Mouse (Mus musculus) frontal cortex, postnatal 25 days (tissue): ENCODE data around the gene Tysnd1.

Experiments used
- DNase-seq, 2 experiments: peaks; one replicate each; pipeline ENCODE4 v3.0.0; 2022; ENCODE audit warnings: low spot score in 2 of 2

Gene Tysnd1

GRCm38 (mm10) chr10:61689405-61689804 is 5.9 kb upstream of the Tysnd1 start:
- no peak for DNase-seq

GRCm38 (mm10) chr10:61693563-61693962 is 1.8 kb upstream of the Tysnd1 start:
- DNase-seq, result no peak

DNA sequence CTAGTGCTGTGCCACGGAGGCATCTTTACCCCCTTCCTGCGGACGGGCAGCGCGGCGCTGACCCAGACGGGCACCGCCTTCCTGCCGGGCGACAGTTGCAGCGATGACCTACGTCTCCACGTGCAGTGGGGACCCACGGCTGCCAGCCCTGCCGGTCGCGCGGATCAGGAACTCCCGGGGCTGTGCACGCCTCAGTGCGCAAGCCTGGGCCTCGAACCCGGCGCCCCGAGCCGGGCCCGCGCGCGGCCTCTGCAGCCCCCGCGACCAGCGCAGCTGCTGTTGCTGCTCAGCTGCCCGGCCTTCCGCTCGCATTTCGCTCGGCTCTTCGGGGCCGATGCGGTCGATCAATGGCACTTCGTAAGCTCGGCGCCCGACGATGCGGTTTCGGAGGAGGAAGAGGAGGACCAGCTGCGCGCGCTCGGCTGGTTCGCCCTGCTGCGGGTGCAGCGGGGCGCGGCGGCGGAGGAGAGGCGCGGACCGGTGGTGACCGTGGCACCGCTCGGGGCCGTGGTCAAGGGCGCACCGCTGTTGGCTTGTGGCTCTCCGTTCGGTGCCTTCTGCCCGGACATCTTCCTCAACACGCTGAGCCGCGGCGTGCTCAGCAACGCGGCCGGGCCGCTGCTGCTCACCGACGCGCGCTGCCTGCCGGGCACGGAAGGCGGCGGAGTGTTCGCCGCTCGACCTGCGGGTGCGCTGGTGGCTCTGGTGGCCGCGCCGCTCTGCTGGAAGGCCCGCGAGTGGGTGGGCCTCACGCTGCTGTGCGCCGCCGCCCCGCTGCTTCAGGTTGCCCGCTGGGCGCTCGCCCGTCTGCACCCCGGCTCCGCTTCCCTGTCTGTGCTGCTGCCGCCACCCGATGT is 617 bp downstream of the Tysnd1 start:
- no peak for DNase-seq

- no peak for DNase-seq
Measured at GRCm38 (mm10) chr10:61696560-61696823, 1.2 kb downstream of the Tysnd1 start.

- DNase-seq, result no peak
Measured at GRCm38 (mm10) chr10:61697028-61697427, 1.7 kb downstream of the Tysnd1 start.

DNA sequence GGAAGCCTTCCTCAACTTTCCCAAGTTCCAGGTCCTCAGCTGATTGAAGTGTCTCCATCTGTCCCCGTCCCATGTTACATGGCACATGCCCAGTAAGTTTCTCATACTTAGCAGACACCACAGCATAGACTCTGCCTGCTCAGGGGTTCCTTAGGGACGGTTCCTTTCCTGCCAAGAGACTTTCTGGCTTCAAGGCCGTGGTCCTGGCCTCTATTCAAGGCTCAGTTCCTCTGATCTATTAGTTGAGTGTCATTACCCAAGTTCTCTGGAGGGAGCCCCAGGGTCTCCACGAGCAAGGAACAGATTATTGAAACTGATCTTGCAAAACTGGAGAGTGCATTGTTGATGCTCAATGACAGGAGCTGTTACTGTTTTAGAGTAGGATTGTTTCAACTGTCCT is 9.3 kb downstream of the Tysnd1 start:
- no peak for DNase-seq

DNA sequence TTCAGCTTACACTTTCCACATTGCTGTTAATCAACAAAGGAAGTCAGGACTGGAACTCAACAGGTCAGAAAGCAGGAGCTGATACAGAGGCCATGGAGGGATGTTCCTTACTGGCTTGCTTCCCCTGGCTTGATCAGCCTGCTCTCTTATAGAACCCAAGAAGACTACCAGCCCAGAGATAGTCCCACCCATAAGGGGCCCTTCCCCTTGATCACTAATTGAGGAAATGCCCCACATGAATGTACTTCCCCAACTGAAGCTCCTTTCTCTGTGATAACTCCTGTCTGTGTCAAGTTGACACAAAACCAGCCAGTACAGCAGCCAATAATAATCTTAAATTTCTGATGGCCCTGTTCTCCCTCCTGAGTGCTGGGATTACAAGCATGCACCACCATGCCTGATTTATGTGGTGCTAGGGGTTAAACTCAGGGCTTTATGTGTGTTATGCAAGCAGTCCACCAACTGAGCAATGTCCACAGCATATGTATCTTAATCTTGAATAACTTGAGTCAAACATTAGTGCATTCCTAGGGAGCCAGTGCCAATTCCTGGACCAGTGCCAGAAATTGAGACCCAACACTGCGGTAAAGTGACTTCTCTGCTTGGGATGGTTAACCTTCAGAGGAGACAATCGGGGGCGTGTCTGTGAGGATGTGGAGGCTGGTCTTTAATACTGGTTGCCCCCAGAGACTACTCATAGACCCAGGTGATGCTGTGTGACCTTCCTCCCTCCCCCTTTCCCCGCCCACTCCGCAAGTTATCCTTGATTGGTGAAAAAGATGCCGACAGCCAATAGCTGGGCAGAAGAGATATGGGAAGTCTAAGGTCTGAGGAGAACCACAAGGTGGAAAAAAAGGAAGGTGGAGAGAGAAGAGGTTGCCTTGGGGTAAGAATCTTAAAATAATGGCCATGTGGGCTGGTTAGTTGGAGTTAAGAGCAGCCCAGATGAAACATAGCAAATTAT is 11.4 kb downstream of the Tysnd1 start:
- no peak for DNase-seq

DNA sequence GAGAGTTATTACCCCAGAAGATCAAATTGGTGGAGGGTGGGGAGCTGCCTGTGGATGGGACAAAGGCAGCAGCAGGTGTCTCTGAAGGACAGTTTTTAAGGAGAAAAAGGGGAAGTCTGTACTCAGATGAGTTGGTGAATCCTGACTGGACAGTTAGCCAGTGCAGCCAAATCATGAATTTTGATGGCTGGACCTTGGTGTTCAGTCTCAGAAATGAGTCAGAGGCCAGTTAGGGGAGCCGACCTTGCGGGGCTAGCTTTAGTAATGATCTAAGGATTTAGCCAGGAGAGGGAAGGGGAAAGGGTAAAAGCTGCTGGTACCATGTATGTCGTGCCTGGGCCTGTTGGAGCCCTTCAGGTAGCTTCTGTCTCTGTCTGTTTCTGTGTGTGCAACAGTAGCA is 18.3 kb downstream of the Tysnd1 start:
- DNase-seq, result no peak

DNA sequence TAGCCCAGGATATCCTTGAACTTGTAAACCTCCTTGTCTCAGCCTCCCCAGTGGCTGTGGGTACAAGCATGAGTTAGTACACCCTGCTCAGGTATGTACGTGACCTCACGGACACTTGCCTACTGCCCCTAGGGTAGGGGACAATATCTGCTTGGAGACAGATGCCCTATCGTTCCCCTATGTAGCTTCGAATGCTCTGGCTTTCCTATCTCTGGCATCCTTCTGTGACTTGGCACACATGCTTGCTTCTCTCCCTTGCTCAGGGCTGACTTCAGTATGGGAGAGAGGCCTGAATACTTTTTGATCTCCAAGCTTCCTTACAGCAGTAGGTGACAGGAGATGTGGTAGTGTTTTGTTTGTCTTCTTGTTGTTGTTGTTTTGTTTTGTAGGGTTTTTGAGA is 18.8 kb downstream of the Tysnd1 start:
- no peak for DNase-seq

- DNase-seq, result no peak
Measured at GRCm38 (mm10) chr10:61714771-61715461, 19.6 kb downstream of the Tysnd1 start, which contains the start of gene Aifm2. Gene Aifm2 (plus strand): TSS chr10:61715263.

DNA sequence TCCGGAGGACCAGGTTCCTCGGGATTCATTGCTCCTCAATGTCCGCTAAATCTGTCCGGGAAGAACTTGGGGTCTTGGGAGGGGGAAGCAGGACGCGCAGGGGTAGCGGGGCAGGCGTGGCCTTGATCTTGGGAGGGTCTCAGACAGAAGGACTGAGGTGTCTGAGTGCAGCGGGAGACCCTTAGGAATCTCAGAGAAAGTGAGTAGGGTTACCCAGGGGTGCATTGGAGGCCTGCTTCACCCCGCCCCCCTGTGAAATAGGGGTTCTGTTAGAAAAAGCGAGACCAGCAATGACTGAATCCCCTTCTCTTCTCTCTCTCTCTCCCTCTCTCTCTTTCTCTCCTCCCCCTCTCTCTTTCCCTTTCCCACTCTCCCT is 20.1 kb downstream of the Tysnd1 start:
- DNase-seq, result no peak

- no peak for DNase-seq
Measured at GRCm38 (mm10) chr10:61715996-61716864, 20.9 kb downstream of the Tysnd1 start.

- no peak for DNase-seq
Measured at GRCm38 (mm10) chr10:61717406-61718296, 22.3 kb downstream of the Tysnd1 start.

DNA sequence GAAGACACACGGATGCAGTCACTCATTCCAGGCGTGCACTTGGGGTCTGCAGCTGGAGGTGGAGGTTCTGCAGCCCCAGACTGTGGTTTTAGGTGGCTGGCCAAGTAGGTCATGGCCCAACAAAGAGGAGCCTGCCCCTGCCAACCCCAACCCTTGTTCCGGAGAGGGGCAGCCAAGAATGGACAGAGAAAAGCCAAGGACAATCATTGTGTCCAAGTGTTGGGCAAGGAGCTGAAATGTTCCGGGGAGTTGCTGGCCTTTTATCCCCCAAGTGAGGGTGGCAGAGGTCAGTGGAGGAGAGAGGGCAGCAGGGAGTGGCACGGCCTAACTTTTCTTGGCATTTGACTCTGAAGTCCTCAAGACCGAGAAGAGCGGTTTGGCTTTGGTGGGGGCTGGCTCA is 25.0 kb downstream of the Tysnd1 start:
- no peak for DNase-seq

- DNase-seq, result no peak
Measured at GRCm38 (mm10) chr10:61722215-61722614, 26.9 kb downstream of the Tysnd1 start.

GRCm38 (mm10) chr10:61723271-61723670 is 28.0 kb downstream of the Tysnd1 start:
- no peak for DNase-seq

- no peak for DNase-seq
Measured at GRCm38 (mm10) chr10:61729181-61729580, 33.9 kb downstream of the Tysnd1 start.

GRCm38 (mm10) chr10:61730171-61730570 is 34.9 kb downstream of the Tysnd1 start:
- no peak for DNase-seq

- no peak for DNase-seq
Measured at GRCm38 (mm10) chr10:61734377-61734776, 39.1 kb downstream of the Tysnd1 start.

GRCm38 (mm10) chr10:61736671-61737078 is 41.4 kb downstream of the Tysnd1 start:
- DNase-seq, result no peak
